Mouse (Mus musculus): ENCODE data around the gene Slfn5. TPM values are rescaled to one million over a fixed set of nuclear protein-coding genes. Genes with fewer than 3 reads are reported as not detected.
"Not testable (repeated sequence)": the region's sequence is repeated elsewhere in the genome, so short reads cannot be mapped to it uniquely, and the experiment has no call there.

Slfn5 gene
- polyA plus RNA-seq, 1 experiment from 2014 or later, result 1.0 TPM

DNA sequence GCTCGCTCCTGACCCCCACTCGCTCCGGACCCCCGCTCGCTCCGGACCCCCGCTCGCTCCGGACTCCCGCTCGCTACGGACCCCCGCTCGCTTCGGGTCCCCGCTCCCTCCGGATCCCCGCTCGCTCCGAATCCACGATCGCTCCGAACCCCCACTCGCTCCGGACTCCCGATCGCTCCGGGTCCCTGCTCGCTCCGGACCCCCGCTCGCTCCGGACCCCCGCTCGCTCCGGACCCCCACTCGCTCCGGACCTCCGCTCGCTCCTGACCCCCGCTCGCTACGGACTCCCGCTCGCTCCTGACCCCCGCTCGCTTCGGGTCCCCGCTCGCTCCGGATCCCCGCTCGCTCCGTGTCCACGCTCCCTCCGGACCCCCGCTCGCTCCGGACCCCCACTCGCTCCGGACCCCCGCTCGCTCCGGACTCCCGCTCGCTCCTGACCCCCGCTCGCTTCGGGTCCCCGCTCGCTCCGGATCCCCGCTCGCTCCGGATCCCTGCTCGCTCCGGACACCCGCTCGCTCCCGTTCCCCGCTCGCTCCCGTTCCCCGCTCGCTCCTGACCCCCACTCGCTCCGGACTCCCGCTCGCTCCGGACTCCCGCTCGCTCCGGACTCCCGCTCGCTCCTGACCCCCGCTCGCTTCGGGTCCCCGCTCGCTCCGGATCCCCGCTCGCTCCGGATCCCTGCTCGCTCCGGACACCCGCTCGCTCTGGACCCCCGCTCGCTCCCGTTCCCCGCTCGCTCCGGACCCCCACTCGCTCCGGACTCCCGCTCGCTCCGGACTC is 19.3 kb upstream of the Slfn5 start:
- H3K4me1 ChIP-seq (ENCODE audit: control insufficient read depth, insufficient read depth, low read length); H3K27ac ChIP-seq (ENCODE audit: low read depth, low read length); H3K9me3 ChIP-seq (ENCODE audit: control insufficient read depth, low read length); ATAC-seq (ENCODE audit: low read depth); H3K36me3 ChIP-seq (ENCODE audit: control insufficient read depth, insufficient read depth, low read length): not testable (repeated sequence)
- Histone ChIP-seq H3K4me2 (ENCODE audit: low read depth, low read length) (peak overlapping the region; percentile 93), H3K27me3 (ENCODE audit: control insufficient read depth, insufficient read depth, low read length) (peaks cover 25% of the 10 kb centered on the region), H3K9ac (replicated peaks; ENCODE audit: low read depth, low read length) (peak overlapping the region; percentile 34), H3K4me3 (ENCODE audit: low read depth, low read length) (peak overlapping the region; percentile 40)
- WGBS, result 1% methylated on average over 102 of the region's 119 CpGs

DNA sequence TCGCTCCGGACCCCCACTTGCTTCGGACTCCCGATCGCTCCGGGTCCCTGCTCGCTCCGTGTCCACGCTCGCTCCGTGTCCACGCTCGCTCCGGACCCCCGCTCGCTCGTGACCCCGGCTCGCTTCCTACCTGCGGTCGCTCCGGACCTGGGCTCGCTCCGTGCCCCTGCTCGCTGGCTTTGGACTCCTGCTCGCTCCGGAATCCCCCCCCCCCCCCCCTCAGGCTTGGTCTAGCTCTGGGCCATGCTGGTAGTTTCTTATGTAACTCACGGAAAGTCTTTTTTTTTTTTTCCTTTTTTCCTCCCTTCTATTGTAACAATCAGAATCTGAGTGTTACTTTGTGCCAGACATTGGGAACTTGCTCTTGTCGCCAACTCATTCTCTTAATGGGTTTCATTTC is 18.0 kb upstream of the Slfn5 start:
- H3K9me3 ChIP-seq (ENCODE audit: control insufficient read depth, low read length), result no peaks in the 10 kb centered on the region
- no peak overlapping the region for H3K9ac ChIP-seq (replicated peaks; ENCODE audit: low read depth, low read length)
- ATAC-seq (ENCODE audit: low read depth), result no peak
- WGBS, result 2% methylated on average over 29 of the region's 29 CpGs
- H3K4me2 ChIP-seq (ENCODE audit: low read depth, low read length), result peak overlapping the region; percentile 93
- H3K27ac ChIP-seq (ENCODE audit: low read depth, low read length), result no peak overlapping the region
- H3K4me1 ChIP-seq (ENCODE audit: control insufficient read depth, insufficient read depth, low read length), result no peaks in the 10 kb centered on the region
- peaks cover 25% of the 10 kb centered on the region for H3K27me3 ChIP-seq (ENCODE audit: control insufficient read depth, insufficient read depth, low read length)
- H3K36me3 ChIP-seq (ENCODE audit: control insufficient read depth, insufficient read depth, low read length), result no peaks in the 10 kb centered on the region
- peak overlapping the region; percentile 40 for H3K4me3 ChIP-seq (ENCODE audit: low read depth, low read length)

DNA sequence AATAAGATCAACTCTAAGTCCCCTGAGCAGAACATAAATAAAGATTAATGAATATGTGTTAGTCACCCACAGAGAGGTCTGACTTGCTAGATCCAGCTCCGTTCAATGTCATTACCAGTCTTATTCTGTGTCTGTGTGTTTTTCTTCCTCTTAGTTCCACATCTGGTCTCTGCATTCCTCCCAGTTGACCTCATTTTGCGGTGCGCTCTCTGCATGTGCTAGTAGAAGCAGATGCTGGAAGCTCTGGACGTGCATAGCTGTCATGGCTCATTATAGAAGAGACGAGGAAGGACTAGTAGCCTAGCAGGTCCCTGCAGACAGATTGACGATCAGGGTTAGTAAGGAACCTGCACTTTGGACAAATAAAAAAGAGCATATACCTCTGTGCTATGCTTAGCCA is 7.8 kb upstream of the Slfn5 start:
- Histone ChIP-seq H3K9me3 (ENCODE audit: control insufficient read depth, low read length) (no peaks in the 10 kb centered on the region), H3K4me1 (ENCODE audit: control insufficient read depth, insufficient read depth, low read length) (no peaks in the 10 kb centered on the region), H3K27me3 (ENCODE audit: control insufficient read depth, insufficient read depth, low read length) (no peaks in the 10 kb centered on the region), H3K4me2 (ENCODE audit: low read depth, low read length) (no peak overlapping the region), H3K36me3 (ENCODE audit: control insufficient read depth, insufficient read depth, low read length) (no peaks in the 10 kb centered on the region), H3K9ac (replicated peaks; ENCODE audit: low read depth, low read length) (no peak overlapping the region), H3K27ac (ENCODE audit: low read depth, low read length) (no peak overlapping the region), H3K4me3 (ENCODE audit: low read depth, low read length) (no peak overlapping the region)
- WGBS, result 56% methylated on average over 6 of the region's 6 CpGs
- no peak for ATAC-seq (ENCODE audit: low read depth)

DNA sequence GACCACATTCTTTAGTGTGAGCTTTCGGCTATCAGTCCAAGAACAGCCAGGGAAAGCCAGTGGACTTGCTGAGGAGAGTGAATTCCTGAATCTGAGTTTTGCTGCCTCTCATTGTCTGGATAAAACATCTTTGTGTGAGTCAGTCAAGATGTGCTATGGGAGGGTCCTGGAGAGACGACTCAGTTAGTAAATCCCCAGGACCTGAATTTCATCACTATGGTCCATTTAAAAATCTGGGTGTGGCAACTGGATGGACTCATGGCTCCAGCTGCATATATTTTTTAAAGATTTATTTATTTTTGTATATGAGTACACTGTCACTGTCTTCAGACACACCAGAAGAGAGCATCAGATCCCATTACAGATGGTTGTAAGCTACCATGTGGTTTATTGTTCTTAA is 5.5 kb upstream of the Slfn5 start:
- ATAC-seq (ENCODE audit: low read depth), result no peak
- Histone ChIP-seq H3K27me3 (ENCODE audit: control insufficient read depth, insufficient read depth, low read length) (peaks cover 2% of the 10 kb centered on the region), H3K27ac (ENCODE audit: low read depth, low read length) (no peak overlapping the region), H3K4me1 (ENCODE audit: control insufficient read depth, insufficient read depth, low read length) (no peaks in the 10 kb centered on the region), H3K36me3 (ENCODE audit: control insufficient read depth, insufficient read depth, low read length) (no peaks in the 10 kb centered on the region), H3K4me3 (ENCODE audit: low read depth, low read length) (no peak overlapping the region), H3K9ac (replicated peaks; ENCODE audit: low read depth, low read length) (no peak overlapping the region), H3K9me3 (ENCODE audit: control insufficient read depth, low read length) (no peaks in the 10 kb centered on the region), H3K4me2 (ENCODE audit: low read depth, low read length) (no peak overlapping the region)
- 77% methylated on average over 2 of the region's 2 CpGs for WGBS

DNA sequence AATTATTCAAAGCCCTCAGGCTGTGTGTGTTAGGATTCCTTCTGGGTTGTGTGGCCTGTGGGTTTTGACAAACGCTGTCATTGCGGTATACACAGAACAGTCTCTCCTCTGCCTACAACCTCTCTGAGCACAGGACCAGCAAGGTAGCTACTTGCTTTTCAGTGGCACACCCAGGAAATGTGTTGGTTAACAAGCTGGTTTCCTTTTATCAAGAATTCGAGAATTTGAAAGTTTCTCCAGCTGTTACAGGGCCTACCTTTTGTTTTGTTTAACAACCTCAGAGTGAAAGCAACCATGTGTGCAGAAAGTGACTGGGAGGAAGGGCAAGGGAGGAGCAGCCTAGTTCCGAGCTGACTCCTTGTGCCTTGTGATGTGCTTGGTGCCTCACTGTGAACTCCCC is 3.7 kb upstream of the Slfn5 start:
- peaks cover 14% of the 10 kb centered on the region for H3K27me3 ChIP-seq (ENCODE audit: control insufficient read depth, insufficient read depth, low read length)
- H3K4me1 ChIP-seq (ENCODE audit: control insufficient read depth, insufficient read depth, low read length), result no peaks in the 10 kb centered on the region
- no peak overlapping the region for H3K4me3 ChIP-seq (ENCODE audit: low read depth, low read length)
- no peaks in the 10 kb centered on the region for H3K9me3 ChIP-seq (ENCODE audit: control insufficient read depth, low read length)
- H3K9ac ChIP-seq (replicated peaks; ENCODE audit: low read depth, low read length), result no peak overlapping the region
- 48% methylated on average over 4 of the region's 4 CpGs for WGBS
- no peak for ATAC-seq (ENCODE audit: low read depth)
- no peak overlapping the region for H3K4me2 ChIP-seq (ENCODE audit: low read depth, low read length)
- H3K27ac ChIP-seq (ENCODE audit: low read depth, low read length), result no peak overlapping the region
- H3K36me3 ChIP-seq (ENCODE audit: control insufficient read depth, insufficient read depth, low read length), result no peaks in the 10 kb centered on the region

DNA sequence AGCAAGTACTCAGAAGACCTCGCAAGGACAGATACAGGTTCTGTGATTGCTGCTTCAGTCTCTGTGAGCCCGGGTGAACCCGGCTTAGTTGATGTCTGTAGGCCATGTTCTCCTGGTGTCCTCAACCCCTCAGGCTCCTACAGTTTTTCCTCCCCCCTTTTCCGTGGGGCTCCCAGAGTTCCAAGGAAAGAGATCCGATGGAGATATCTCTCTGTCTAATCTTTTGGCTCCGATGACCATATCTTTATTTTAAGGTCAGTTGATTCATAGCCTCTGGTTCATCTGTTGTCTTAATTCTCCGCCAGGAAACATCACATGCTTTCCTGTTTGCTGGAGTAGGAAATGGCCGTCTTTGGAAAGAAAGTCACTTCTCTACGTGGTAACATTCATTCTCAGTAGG is 2.1 kb upstream of the Slfn5 start:
- Histone ChIP-seq H3K9ac (replicated peaks; ENCODE audit: low read depth, low read length) (no peak overlapping the region), H3K4me2 (ENCODE audit: low read depth, low read length) (no peak overlapping the region), H3K27ac (ENCODE audit: low read depth, low read length) (no peak overlapping the region), H3K4me1 (ENCODE audit: control insufficient read depth, insufficient read depth, low read length) (no peaks in the 10 kb centered on the region), H3K9me3 (ENCODE audit: control insufficient read depth, low read length) (no peaks in the 10 kb centered on the region), H3K4me3 (ENCODE audit: low read depth, low read length) (no peak overlapping the region), H3K27me3 (ENCODE audit: control insufficient read depth, insufficient read depth, low read length) (peaks cover 18% of the 10 kb centered on the region), H3K36me3 (ENCODE audit: control insufficient read depth, insufficient read depth, low read length) (no peaks in the 10 kb centered on the region)
- WGBS, result 87% methylated on average over 9 of the region's 9 CpGs
- ATAC-seq (ENCODE audit: low read depth), result no peak

DNA sequence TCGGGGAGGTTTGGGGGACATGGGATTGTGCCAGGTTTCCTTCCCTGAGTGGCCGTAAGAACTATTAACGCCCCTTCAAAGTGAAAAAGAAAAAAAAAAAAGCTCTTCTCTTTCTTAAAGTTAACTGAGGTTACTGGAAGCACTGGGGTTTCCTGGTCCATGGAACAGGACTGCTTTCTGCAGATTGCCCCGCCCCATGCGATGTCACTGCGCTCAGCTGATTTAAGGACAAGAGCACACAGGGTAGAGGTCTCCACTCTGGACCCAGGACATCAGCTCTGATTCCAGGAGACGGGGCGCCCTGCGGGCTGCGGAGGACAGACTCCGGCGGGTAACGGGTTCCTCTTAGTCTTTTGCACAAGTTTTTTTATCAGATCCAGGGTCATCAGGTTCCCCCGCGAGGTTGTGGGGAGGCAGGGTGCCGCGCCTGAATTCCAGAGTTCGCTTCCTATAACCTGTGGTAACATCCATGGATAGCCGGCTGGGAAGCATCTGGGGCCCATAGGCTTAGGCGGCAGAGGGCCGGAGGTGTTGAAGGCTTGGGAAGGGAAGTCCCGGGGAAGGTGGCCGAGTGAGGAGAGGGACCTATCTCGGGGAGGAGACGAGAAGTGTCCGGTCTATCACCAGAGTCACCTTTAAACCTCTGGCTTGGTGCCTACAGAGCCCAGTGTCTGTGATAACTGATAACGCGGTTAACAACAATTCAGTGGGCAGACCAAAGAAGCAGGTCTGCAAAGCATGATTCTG is 889 bp downstream of the Slfn5 start:
- Histone ChIP-seq H3K27me3 (ENCODE audit: control insufficient read depth, insufficient read depth, low read length) (peaks cover 18% of the 10 kb centered on the region), H3K9me3 (ENCODE audit: control insufficient read depth, low read length) (no peaks in the 10 kb centered on the region), H3K4me2 (ENCODE audit: low read depth, low read length) (no peak overlapping the region), H3K4me3 (ENCODE audit: low read depth, low read length) (no peak overlapping the region), H3K36me3 (ENCODE audit: control insufficient read depth, insufficient read depth, low read length) (no peaks in the 10 kb centered on the region), H3K4me1 (ENCODE audit: control insufficient read depth, insufficient read depth, low read length) (no peaks in the 10 kb centered on the region), H3K9ac (replicated peaks; ENCODE audit: low read depth, low read length) (no peak overlapping the region; the same call in 1 of the 2 replicates), H3K27ac (ENCODE audit: low read depth, low read length) (no peak overlapping the region)
- 11% methylated on average over 28 of the region's 28 CpGs for WGBS
- ATAC-seq (ENCODE audit: low read depth), result no peak

DNA sequence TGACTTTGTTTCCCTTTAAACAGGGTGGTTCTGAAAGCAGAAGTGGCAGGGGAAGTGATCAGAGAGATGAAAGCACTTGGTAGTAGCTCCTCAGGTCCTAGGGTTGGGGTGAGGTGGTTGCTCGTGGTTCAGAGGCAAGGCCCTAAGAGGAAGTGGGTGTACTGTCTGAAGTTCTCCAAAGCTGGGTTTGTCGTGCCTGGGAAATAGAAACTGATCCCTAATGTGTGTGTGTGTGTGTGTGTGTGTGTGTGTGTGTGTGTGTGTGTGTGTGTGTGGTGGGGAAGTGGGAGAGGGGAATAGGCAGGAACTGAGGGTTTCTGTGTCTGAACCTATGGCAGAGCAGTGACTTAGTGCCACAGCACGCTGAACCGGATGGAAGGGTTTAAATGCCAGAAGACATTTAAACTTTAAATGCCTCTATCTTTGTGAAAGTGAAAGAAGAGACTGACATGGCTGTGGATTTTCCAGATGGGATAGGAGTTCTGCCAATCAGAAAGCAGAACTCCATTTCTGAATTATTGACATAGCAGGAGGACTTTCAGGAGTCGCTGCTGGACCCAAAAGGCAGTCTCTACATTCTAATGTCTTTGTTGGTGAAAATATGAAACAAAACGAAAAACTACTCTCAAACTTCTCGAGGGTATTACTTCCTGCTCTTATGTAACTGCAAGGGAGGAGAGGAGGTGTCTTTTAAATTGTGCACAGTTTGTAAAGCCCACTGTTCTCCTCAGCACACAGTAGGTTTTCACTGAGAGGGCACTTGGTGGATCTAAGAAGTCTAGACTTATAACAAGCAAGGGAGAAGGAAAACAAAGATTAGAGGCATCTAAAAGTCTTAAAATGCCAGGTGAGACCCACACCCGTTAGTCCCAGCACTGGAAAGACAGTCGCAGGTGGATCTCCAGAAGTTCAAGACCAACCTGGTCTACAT is 1.7 kb downstream of the Slfn5 start:
- no peaks in the 10 kb centered on the region for H3K9me3 ChIP-seq (ENCODE audit: control insufficient read depth, low read length)
- ATAC-seq (ENCODE audit: low read depth), result no peak
- H3K27ac ChIP-seq (ENCODE audit: low read depth, low read length), result no peak overlapping the region
- no peaks in the 10 kb centered on the region for H3K4me1 ChIP-seq (ENCODE audit: control insufficient read depth, insufficient read depth, low read length)
- 69% methylated on average over 9 of the region's 9 CpGs for WGBS
- H3K4me3 ChIP-seq (ENCODE audit: low read depth, low read length), result no peak overlapping the region
- H3K4me2 ChIP-seq (ENCODE audit: low read depth, low read length), result no peak overlapping the region
- H3K27me3 ChIP-seq (ENCODE audit: control insufficient read depth, insufficient read depth, low read length), result peaks cover 18% of the 10 kb centered on the region
- H3K36me3 ChIP-seq (ENCODE audit: control insufficient read depth, insufficient read depth, low read length), result no peaks in the 10 kb centered on the region
- H3K9ac ChIP-seq (replicated peaks; ENCODE audit: low read depth, low read length), result no peak overlapping the region
